Mouse (Mus musculus): Measurements from ENCODE around the gene Usp53.

DNA sequence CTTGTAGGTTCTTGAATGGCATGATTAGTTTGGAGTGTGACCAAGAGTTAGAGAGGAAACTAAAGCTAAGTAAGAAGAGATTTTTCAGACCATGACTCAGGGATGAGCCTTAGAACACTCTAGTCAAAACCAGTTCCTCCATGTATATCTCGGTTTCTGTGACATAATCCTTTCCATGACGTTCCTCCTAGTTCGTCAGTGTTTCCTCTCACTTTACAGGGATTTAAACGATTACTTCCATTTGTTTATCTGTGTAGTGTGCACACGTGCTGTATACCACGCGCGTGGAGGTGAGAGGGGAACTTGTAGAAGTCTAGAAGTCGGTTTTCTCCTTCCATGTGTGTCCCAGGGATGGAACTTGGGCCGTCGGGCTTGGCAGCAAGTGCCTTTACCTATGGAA is 2.6 kb upstream of the Usp53 start:
- TF ChIP-seq POLR2A (IDR thresholded peaks at IDR 0.05; ENCODE audit: insufficient read length, low read depth) (no peak), USF1 (IDR thresholded peaks at IDR 0.05; ENCODE audit: low read depth) (no peak), MYOD1 (IDR thresholded peaks at IDR 0.05; ENCODE audit: control insufficient read depth in 1 of 3, insufficient read length in 2 of 3, low read depth in 2 of 3) (no peak), MAX (IDR thresholded peaks at IDR 0.05; ENCODE audit: low read depth) (no peak), TCF12 (IDR thresholded peaks at IDR 0.05; ENCODE audit: insufficient read depth, poor library complexity, severe bottlenecking) (no peak), TCF3 (IDR thresholded peaks at IDR 0.05; ENCODE audit: insufficient read length, low read depth) (no peak), REST (IDR thresholded peaks at IDR 0.05; ENCODE audit: insufficient read depth, insufficient read length) (no peak), MYOG (IDR thresholded peaks at IDR 0.05; ENCODE audit: control insufficient read depth in 1 of 3, insufficient read depth in 1 of 3, insufficient read length in 2 of 3, low read depth in 2 of 3) (no peak)
